Mouse (Mus musculus): ENCODE results near the gene Ube2l6.

- TF ChIP-seq POLR2A (IDR thresholded peaks at IDR 0.05; ENCODE audit: low read depth, low read length) (no peak), RAD21 (IDR thresholded peaks at IDR 0.05; ENCODE audit: low read depth, low read length) (no peak), EP300 (IDR thresholded peaks at IDR 0.05; ENCODE audit: low read length) (no peak), CTCF (conservative IDR thresholded peaks at IDR 0.05 in 1 of 2, IDR thresholded peaks at IDR 0.05 in 1 of 2; ENCODE audit: low read depth in 2 of 2, low read length in 2 of 2) (no peak), USF1 (IDR thresholded peaks at IDR 0.05; ENCODE audit: low read depth, low read length) (no peak), KAT2A (IDR thresholded peaks at IDR 0.05; ENCODE audit: insufficient replicate concordance, low read length) (no peak), ZNF384 (IDR thresholded peaks at IDR 0.05; ENCODE audit: low read depth, low read length) (no peak), MYC (IDR thresholded peaks at IDR 0.05; ENCODE audit: low read depth, low read length) (no peak), UBTF (IDR thresholded peaks at IDR 0.05; ENCODE audit: low read depth, low read length) (no peak), ELF1 (IDR thresholded peaks at IDR 0.05; ENCODE audit: low read depth, low read length) (no peak), POLR2AphosphoS2 (IDR thresholded peaks at IDR 0.05; ENCODE audit: low read depth, low read length) (no peak)
These were observed 24.6 kb downstream of the Ube2l6 start for GRCm38 (mm10) chr2:84823237-84823636.

All from CH12.LX (cell line).